Mouse (Mus musculus): Measurements from ENCODE around the gene H6pd. TPM values are rescaled to one million over a fixed set of nuclear protein-coding genes. Genes with fewer than 3 reads are reported as not detected.
"Not testable (repeated sequence)": the region's sequence is repeated elsewhere in the genome, so short reads cannot be mapped to it uniquely, and the experiment has no call there.

H6pd gene
- total RNA-seq (2021), result 10 to 100 TPM; 11.5 to 12.2 TPM
- long read RNA-seq, experiment 1, full-length matches to known transcripts, result 5 of 9 reads
- long read RNA-seq, experiment 1, partial matches to known transcripts, result 1 of 9 reads
- long read RNA-seq, experiment 1, other reads (novel, unspliced or antisense), result 3 of 9 reads
- long read RNA-seq, experiment 2, partial matches to known transcripts, result 0 of 3 reads
- long read RNA-seq, experiment 2, other reads (novel, unspliced or antisense), result 3 of 3 reads

GRCm38 (mm10) chr4:150008853-150009586 is at the start of gene H6pd:
H6pd (minus strand) TSS chr4:150009023.
- peak; percentile 84 to 87 for DNase-seq (ENCODE audit: low spot score in 2 of 2)

GRCm38 (mm10) chr4:150057722-150058121 is 48.9 kb upstream of the H6pd start:
- DNase-seq (ENCODE audit: low spot score in 2 of 2), result no peak

GRCm38 (mm10) chr4:150056171-150056570 is 47.3 kb upstream of the H6pd start:
- no peak for DNase-seq (ENCODE audit: low spot score in 2 of 2)

- no peak for DNase-seq (ENCODE audit: low spot score in 2 of 2)
These were observed 43.6 kb upstream of the H6pd start for GRCm38 (mm10) chr4:150052380-150052779.

GRCm38 (mm10) chr4:150051514-150051913 is 42.7 kb upstream of the H6pd start:
- DNase-seq (ENCODE audit: low spot score in 2 of 2), result no peak

GRCm38 (mm10) chr4:150049564-150050226 is 40.9 kb upstream of the H6pd start:
- no peak for DNase-seq (ENCODE audit: low spot score in 2 of 2)

GRCm38 (mm10) chr4:150049157-150049513 is 40.3 kb upstream of the H6pd start:
- no peak for DNase-seq (ENCODE audit: low spot score in 2 of 2)

- no peak for DNase-seq (ENCODE audit: low spot score in 2 of 2)
These were observed 39.8 kb upstream of the H6pd start for GRCm38 (mm10) chr4:150048478-150049156.

GRCm38 (mm10) chr4:150048038-150048437 is 39.2 kb upstream of the H6pd start:
- DNase-seq (ENCODE audit: low spot score in 2 of 2), result no peak

GRCm38 (mm10) chr4:150043591-150043990 is 34.8 kb upstream of the H6pd start:
- DNase-seq (ENCODE audit: low spot score in 2 of 2), result no peak

- no peak for DNase-seq (ENCODE audit: low spot score in 2 of 2)
These were observed 32.7 kb upstream of the H6pd start for GRCm38 (mm10) chr4:150041346-150042110.

- DNase-seq (ENCODE audit: low spot score in 2 of 2), result not testable (repeated sequence)
These were observed 32.0 kb upstream of the H6pd start for GRCm38 (mm10) chr4:150040856-150041255.

- no peak for DNase-seq (ENCODE audit: low spot score in 2 of 2)
These were observed 31.3 kb upstream of the H6pd start for GRCm38 (mm10) chr4:150040003-150040581.

- DNase-seq (ENCODE audit: low spot score in 2 of 2), result no peak
These were observed 29.7 kb upstream of the H6pd start for GRCm38 (mm10) chr4:150038533-150038932.

- no peak for DNase-seq (ENCODE audit: low spot score in 2 of 2)
These were observed 27.3 kb upstream of the H6pd start for GRCm38 (mm10) chr4:150036094-150036493.

- peak; percentile 90 to 94 for DNase-seq (ENCODE audit: low spot score in 2 of 2)
These were observed 26.5 kb upstream of the H6pd start for GRCm38 (mm10) chr4:150035280-150035679.

GRCm38 (mm10) chr4:150033261-150033671 is 24.4 kb upstream of the H6pd start:
- DNase-seq (ENCODE audit: low spot score in 2 of 2), result no peak

GRCm38 (mm10) chr4:150031234-150031890 is 22.5 kb upstream of the H6pd start:
- no peak for DNase-seq (ENCODE audit: low spot score in 2 of 2)

GRCm38 (mm10) chr4:150030449-150031233 is 21.8 kb upstream of the H6pd start:
- DNase-seq (ENCODE audit: low spot score in 2 of 2), result no peak

Measured in layer of hippocampus, postnatal 14 days (tissue).